Mouse (Mus musculus): ENCODE measurements around the gene Hccs. TPM values are rescaled to one million over a fixed set of nuclear protein-coding genes. Genes with fewer than 3 reads are reported as not detected.

The Hccs gene
- polyA plus RNA-seq, 1 experiment from 2014 or later = 41.7 TPM

GRCm38 (mm10) chrX:169299579-169299978 lies 20.6 kb downstream of the Hccs start:
- no peak overlapping the region for H3K4me2 ChIP-seq (replicated peaks)
- peak; percentile 51 for ATAC-seq (replicated peaks)
- no peaks in the 10 kb centered on the region for H3K27me3 ChIP-seq
- H3K9me3 ChIP-seq = no peaks in the 10 kb centered on the region
- no peaks in the 10 kb centered on the region for H3K4me1 ChIP-seq
- no peak overlapping the region for H3K9ac ChIP-seq (replicated peaks)
- H3K4me3 ChIP-seq = no peak overlapping the region
- H3K27ac ChIP-seq (replicated peaks) = no peak overlapping the region
- no peaks in the 10 kb centered on the region for H3K36me3 ChIP-seq
- WGBS = 77% methylated on average over 4 of the region's 4 CpGs

GRCm38 (mm10) chrX:169263433-169264172 lies 56.6 kb downstream of the Hccs start:
- Histone ChIP-seq H3K36me3 (no peaks in the 10 kb centered on the region), H3K9me3 (no peaks in the 10 kb centered on the region), H3K4me1 (no peaks in the 10 kb centered on the region), H3K9ac (replicated peaks) (no peak overlapping the region), H3K4me2 (replicated peaks) (no peak overlapping the region), H3K27me3 (no peaks in the 10 kb centered on the region), H3K27ac (replicated peaks) (no peak overlapping the region), H3K4me3 (no peak overlapping the region)
- 78% methylated on average over 8 of the region's 8 CpGs for WGBS
- no peak for ATAC-seq (replicated peaks)

DNA sequence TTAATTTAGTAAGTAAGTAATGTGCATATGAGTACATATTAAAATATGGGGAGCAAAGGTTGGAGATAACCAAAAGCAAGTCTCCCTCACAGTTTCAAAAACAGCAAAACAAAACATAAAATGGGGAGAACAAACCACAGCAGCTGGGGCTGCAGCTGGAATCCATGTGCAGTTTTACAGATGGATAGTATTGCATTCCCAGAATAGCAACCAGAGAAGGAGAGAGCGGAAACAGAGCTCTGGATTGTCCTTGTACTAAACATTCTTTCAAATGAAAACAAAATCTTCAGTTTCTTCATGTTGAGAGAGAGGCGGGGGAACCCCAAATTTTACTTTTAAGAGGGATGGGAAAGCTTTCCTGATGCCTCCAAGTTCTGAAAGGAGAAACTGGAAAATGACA lies 58.0 kb downstream of the Hccs start:
- no peaks in the 10 kb centered on the region for H3K27me3 ChIP-seq
- 79% methylated on average over 2 of the region's 2 CpGs for WGBS
- H3K4me1 ChIP-seq = no peaks in the 10 kb centered on the region
- no peak for ATAC-seq (replicated peaks)
- H3K4me3 ChIP-seq = no peak overlapping the region
- H3K4me2 ChIP-seq (replicated peaks) = no peak overlapping the region
- H3K27ac ChIP-seq (replicated peaks) = no peak overlapping the region
- H3K36me3 ChIP-seq = no peaks in the 10 kb centered on the region
- no peaks in the 10 kb centered on the region for H3K9me3 ChIP-seq
- H3K9ac ChIP-seq (replicated peaks) = no peak overlapping the region

GRCm38 (mm10) chrX:169261034-169261433 lies 59.1 kb downstream of the Hccs start:
- H3K27ac ChIP-seq (replicated peaks) = no peak overlapping the region
- no peaks in the 10 kb centered on the region for H3K27me3 ChIP-seq
- no peaks in the 10 kb centered on the region for H3K9me3 ChIP-seq
- H3K4me2 ChIP-seq (replicated peaks) = no peak overlapping the region
- no peak overlapping the region for H3K9ac ChIP-seq (replicated peaks)
- no peaks in the 10 kb centered on the region for H3K4me1 ChIP-seq
- ATAC-seq (replicated peaks) = no peak
- H3K4me3 ChIP-seq = no peak overlapping the region
- 80% methylated on average over 3 of the region's 3 CpGs for WGBS
- no peaks in the 10 kb centered on the region for H3K36me3 ChIP-seq

DNA sequence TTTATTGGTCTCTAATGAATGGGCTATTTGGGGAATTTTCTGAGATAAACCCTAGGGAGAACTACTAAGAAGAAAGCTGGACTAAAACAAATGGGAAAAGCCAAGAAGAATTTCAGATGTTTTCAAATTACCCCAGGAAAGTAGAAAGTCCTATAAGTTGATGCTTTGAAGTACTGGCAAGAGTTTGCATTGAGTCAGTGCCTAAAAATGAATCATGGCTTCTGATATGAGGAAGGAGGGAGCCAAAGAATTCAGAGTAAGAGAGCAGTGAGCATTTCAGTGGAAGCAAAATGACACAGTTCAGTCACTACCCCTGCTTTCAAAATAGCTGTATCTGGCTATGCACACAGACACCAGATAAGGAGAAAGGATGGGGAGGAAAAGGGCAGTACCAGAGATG lies 63.4 kb downstream of the Hccs start:
- no peak overlapping the region for H3K9ac ChIP-seq (replicated peaks)
- H3K4me3 ChIP-seq = no peak overlapping the region
- ATAC-seq (replicated peaks) = no peak
- no peaks in the 10 kb centered on the region for H3K4me1 ChIP-seq
- no peaks in the 10 kb centered on the region for H3K27me3 ChIP-seq
- H3K27ac ChIP-seq (replicated peaks) = no peak overlapping the region
- no peaks in the 10 kb centered on the region for H3K36me3 ChIP-seq
- no peak overlapping the region for H3K4me2 ChIP-seq (replicated peaks)
- no peaks in the 10 kb centered on the region for H3K9me3 ChIP-seq

GRCm38 (mm10) chrX:169255915-169256314 lies 64.3 kb downstream of the Hccs start:
- Histone ChIP-seq H3K4me1 (no peaks in the 10 kb centered on the region), H3K4me2 (replicated peaks) (no peak overlapping the region), H3K9ac (replicated peaks) (no peak overlapping the region), H3K27ac (replicated peaks) (no peak overlapping the region), H3K4me3 (no peak overlapping the region), H3K9me3 (no peaks in the 10 kb centered on the region), H3K36me3 (no peaks in the 10 kb centered on the region), H3K27me3 (no peaks in the 10 kb centered on the region)
- ATAC-seq (replicated peaks) = no peak
- 78% methylated on average over 1 of the region's 1 CpGs for WGBS

DNA sequence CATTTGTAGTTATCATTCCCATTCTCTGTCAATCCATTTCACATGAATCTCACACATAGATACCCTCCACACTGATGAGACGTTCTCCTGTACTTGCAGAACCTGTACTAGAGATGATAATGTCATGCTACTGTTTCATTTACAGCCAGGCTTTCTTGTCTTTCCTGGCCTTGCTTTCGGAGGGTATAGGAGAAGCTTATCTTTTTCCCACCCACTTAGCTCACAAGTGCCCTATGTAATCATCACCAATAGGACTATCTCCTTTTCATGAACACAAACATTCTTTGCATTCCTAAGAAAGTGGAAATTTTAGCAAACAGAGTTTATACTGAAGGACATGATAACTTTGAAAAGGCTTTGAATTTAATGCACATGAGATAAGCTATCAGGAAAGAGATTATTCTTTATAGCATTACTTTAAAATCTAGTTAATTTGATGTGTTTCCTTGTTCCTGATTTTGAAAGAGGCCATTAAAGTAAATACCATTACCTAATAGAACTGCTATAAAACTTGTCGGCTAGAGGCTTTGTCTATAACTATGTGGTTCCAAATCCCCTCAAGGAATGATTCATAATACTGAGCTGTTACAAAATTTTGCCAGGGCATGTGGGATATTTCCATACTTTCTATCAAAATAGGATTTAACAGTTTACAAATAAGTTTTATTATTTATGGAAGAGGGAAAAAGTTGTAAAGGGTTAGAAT lies 97.7 kb downstream of the Hccs start:
- Histone ChIP-seq H3K4me1 (no peaks in the 10 kb centered on the region), H3K4me2 (replicated peaks) (no peak overlapping the region), H3K27ac (replicated peaks) (no peak overlapping the region), H3K27me3 (no peaks in the 10 kb centered on the region), H3K4me3 (no peak overlapping the region), H3K9ac (replicated peaks) (no peak overlapping the region), H3K9me3 (no peaks in the 10 kb centered on the region), H3K36me3 (no peaks in the 10 kb centered on the region)
- WGBS = 85% methylated on average over 3 of the region's 3 CpGs
- no peak for ATAC-seq (replicated peaks)

DNA sequence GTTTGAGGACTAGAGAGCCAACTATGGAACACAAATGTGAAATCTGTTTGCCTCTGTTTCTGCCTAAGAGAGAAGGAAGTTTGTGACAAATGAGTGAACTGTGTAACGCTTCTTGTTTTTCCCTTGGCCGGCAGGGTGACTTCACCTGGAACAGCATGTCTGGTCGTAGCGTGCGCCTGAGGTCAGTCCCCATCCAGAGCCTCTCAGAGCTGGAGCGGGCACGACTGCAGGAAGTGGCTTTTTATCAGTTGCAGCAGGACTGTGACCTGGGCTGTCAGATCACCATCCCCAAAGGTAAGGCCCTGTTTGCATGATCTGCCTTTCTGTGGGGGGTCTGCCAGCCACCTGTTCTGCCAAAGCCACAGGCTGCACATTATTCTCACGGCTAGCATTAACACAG lies 100.1 kb downstream of the Hccs start:
- Histone ChIP-seq H3K4me2 (replicated peaks) (no peak overlapping the region), H3K27ac (replicated peaks) (no peak overlapping the region)
- 83% methylated on average over 8 of the region's 8 CpGs for WGBS

DNA sequence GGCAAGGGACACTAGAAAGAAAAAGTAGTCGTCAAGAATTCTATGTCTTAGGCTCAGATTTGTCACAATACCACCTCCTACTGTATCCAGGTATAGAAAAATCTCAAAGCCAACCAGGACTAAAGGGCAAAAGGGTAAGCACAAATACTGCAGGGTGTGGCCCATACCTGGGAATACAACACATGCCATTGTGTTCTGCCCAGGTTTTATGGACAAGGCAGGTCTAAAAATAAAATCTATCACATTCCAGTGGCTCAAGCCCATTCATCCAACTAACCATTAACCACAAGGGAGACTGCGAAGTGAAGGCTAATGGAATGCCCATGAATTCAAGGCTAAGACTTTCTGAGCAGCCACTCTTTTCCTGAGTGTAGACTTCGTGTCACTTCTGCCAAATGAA lies 110.2 kb downstream of the Hccs start:
- no peak for ATAC-seq (replicated peaks)
- Histone ChIP-seq H3K36me3 (no peaks in the 10 kb centered on the region), H3K9me3 (no peaks in the 10 kb centered on the region), H3K4me1 (no peaks in the 10 kb centered on the region), H3K4me2 (replicated peaks) (no peak overlapping the region), H3K9ac (replicated peaks) (no peak overlapping the region), H3K27ac (replicated peaks) (no peak overlapping the region), H3K27me3 (no peaks in the 10 kb centered on the region), H3K4me3 (no peak overlapping the region)
- 70% methylated on average over 3 of the region's 3 CpGs for WGBS

More for the DNA sequence above, 100.1 kb downstream of the Hccs start:
- H3K4me3 ChIP-seq = no peak overlapping the region
- no peaks in the 10 kb centered on the region for H3K9me3 ChIP-seq
- no peaks in the 10 kb centered on the region for H3K4me1 ChIP-seq
- ATAC-seq (replicated peaks) = no peak
- no peaks in the 10 kb centered on the region for H3K36me3 ChIP-seq
- no peaks in the 10 kb centered on the region for H3K27me3 ChIP-seq
- H3K9ac ChIP-seq (replicated peaks) = no peak overlapping the region

Other genes starting within 250 kb of the Hccs start
- 0.60 and 0.88 TPM in 2 replicates for gene Amelx, start 133.2 kb downstream of the Hccs start, polyA plus RNA-seq (2015; fragmentation: Nextera tagmentation; extraction: Ambion mirVana)

Measured in forebrain, embryonic 15.5 days (tissue).